8 mouse cellular contexts compared by ENCODE assay signal in the genomic region with DNA sequence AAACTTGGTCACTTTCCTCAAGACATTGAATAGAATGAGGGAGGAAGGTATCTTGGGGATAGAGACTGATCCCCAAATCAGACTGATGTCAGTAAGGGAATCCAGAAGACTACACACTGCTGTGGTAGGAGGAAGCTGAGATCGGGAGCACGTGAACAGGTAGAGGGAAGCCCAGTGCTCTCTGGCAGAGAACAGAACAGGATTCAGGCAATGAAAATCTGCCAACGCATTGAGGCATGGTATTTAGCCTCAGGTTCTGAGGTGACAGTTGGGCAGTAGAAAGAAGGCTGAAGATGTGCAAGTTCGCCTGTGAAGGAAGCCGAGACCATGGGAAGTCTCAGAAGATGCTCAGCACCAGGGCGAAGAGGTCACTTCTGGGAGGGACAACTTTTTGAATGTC. TPM values are rescaled to one million over a fixed set of nuclear protein-coding genes. Genes with fewer than 3 reads are reported as not detected.
DNase-seq lines count a peak whose midpoint lies in the region; ATAC-seq lines count a peak whose summit lies in the region.

No protein-coding gene starts in this region.

- ATAC-seq in intestine, embryonic 15.5 days: no peak

- no peaks in the 10 kb centered on the region for H3K36me3 ChIP-seq in intestine, embryonic 15.5 days

- H3K27me3 ChIP-seq in intestine, embryonic 15.5 days (replicated peaks): peaks cover 23% of the 10 kb centered on the region

- DNase-seq in kidney, adult 18-20 months: peak; percentile 64
- no peak for DNase-seq in kidney, postnatal 4 days
- peak; percentile 16 to 36 for DNase-seq in cerebellum, postnatal 14 days
- DNase-seq in mesoderm, embryonic 11.5 days (ENCODE audit: low read depth, low spot score): peak; percentile 3
- DNase-seq in layer of hippocampus, postnatal 14 days (ENCODE audit: low spot score in 2 of 2): no peak
- no peak for DNase-seq in Muller cell, postnatal 12 days (ENCODE audit: inconsistent ontology term)
- no peak for DNase-seq in adrenal gland, adult 8-10 months

- no peaks in the 10 kb centered on the region for H3K4me1 ChIP-seq in intestine, embryonic 15.5 days (replicated peaks)

- 24% methylated on average over 6 of the region's 6 CpGs for WGBS in intestine, embryonic 15.5 days

- no peak overlapping the region for H3K9ac ChIP-seq in intestine, embryonic 15.5 days

- peak overlapping the region; percentile 100; the same call in 1 of the 2 replicates for H3K4me2 ChIP-seq in intestine, embryonic 15.5 days (replicated peaks)

- H3K27ac ChIP-seq in intestine, embryonic 15.5 days: no peak overlapping the region

- H3K4me3 ChIP-seq in intestine, embryonic 15.5 days (replicated peaks): no peak overlapping the region

- H3K9me3 ChIP-seq in intestine, embryonic 15.5 days: no peaks in the 10 kb centered on the region

RNA-seq across cellular contexts. Expression of a gene that starts 0.7 kb away (rescaled TPM):
- 23.6 and 27.0 TPM in 2 replicates for polyA plus RNA-seq in intestine, embryonic 15.5 days (2015; fragmentation: Nextera tagmentation; extraction: Ambion mirVana)
- 1 to 10 TPM; 8.2 to 8.5 TPM for total RNA-seq in layer of hippocampus, postnatal 14 days (2021)
- total RNA-seq in adrenal gland, adult 8-10 months (2022): 10 to 100 TPM; 24.5 to 36.5 (median 31.8) TPM

Comparison
In these comparisons a context has a peak if more than half of its experiments do, and no peak if none do; other contexts are left out.
1. DNase-seq: peak in kidney, adult 18-20 months (single experiment), cerebellum, postnatal 14 days (2 of 2) and mesoderm, embryonic 11.5 days (single experiment); none in kidney, postnatal 4 days (0 of 2), layer of hippocampus, postnatal 14 days (0 of 2), Muller cell, postnatal 12 days (single experiment) and adrenal gland, adult 8-10 months (single experiment).